Mouse (Mus musculus) embryonic fibroblast, embryonic 13.5 days (primary cell): ENCODE data around the gene C3ar1. TPM values are rescaled to one million over a fixed set of nuclear protein-coding genes. Genes with fewer than 3 reads are reported as not detected.

Experiments
- H3K27ac ChIP-seq: 2 replicates; pipeline ENCODE4 v1.5.1; 2012; ENCODE audit warnings: low read length, control low read depth, inconsistent platforms; ENCODE audit not compliant: insufficient read depth
- H3K4me1 ChIP-seq: 2 replicates; pipeline ENCODE4 v1.6.1; 2011; ENCODE audit warnings: low read length; ENCODE audit not compliant: control insufficient read depth, insufficient read depth
- H3K4me3 ChIP-seq: 2 replicates; pipeline ENCODE4 v1.5.1; 2011; ENCODE audit warnings: mild to moderate bottlenecking, control low read depth, low read length; ENCODE audit not compliant: insufficient read depth
- CTCF ChIP-seq: IDR thresholded peaks from 2 replicates; pipeline ENCODE4 v1.5.1; 2011; ENCODE audit warnings: mild to moderate bottlenecking, control low read depth, low read length, moderate library complexity, borderline replicate concordance; ENCODE audit not compliant: insufficient read depth
- POLR2A ChIP-seq: IDR thresholded peaks from 2 replicates; pipeline ENCODE4 v1.6.1; 2011; ENCODE audit warnings: low read depth, mild to moderate bottlenecking, control low read depth, low read length, moderate library complexity
- polyA plus RNA-seq: library from polyadenylated mRNA; stranded (reverse); fragments of >200 nt; gene quantifications from 2 replicates; pipeline ENCODE4 v1.2.4, GENCODE M21; 2011; ENCODE audit warnings: low read depth; ENCODE audit not compliant: missing spikeins, insufficient read length

Gene C3ar1
- polyA plus RNA-seq, 1 experiment = 2.3 TPM

- Histone ChIP-seq H3K4me1 (peaks cover 7% of the 10 kb centered on the region), H3K27ac (no peak overlapping the region), H3K4me3 (no peak overlapping the region)
- TF ChIP-seq POLR2A = no peak
- TF ChIP-seq CTCF = no peak
Observed at GRCm38 (mm10) chr6:122872800-122873199, 16.8 kb upstream of the C3ar1 start.

DNA sequence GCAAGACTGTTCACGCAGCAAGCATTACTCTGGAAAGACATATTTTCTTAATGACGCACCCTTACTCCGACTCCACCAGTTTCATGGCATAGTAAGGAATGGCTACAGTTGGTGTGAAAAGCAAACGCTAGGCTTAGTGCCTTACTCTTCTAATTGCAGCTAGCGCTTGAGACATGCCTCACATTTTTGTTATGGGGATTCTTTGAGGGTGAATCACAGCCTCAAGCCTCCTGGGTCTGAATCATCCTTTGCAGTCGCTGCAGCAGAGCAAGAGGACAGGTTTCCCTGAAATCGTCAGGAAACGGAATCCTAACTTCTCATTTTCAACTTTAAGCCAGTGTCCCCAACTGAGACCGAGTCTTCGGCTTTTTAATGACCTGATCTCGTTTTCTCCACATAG is 13.9 kb upstream of the C3ar1 start:
- Histone ChIP-seq H3K4me1 (peaks cover 7% of the 10 kb centered on the region), H3K4me3 (no peak overlapping the region), H3K27ac (peak overlapping the region; percentile 90)
- TF ChIP-seq CTCF (no peak), POLR2A (peak; percentile 7; the same call in 1 of the 2 replicates)

DNA sequence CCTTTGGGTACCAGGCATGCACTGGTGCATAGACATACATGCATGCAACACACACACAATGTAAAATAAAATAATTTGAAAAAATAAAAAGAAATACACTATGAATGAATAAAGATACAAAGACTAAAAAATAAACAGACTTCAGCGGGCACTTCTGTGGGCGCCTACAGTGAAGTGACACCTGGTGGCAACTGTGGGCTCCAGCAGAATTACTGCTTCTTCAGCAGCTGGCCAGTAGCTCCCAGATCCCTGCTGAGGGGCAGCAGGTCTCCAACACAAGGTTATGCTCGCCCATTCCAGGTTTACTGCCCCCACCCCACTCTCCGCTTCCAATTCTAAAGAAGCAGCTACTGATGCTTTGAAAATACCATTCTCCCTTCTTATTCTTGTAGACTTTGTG is 12.0 kb upstream of the C3ar1 start:
- TF ChIP-seq CTCF = no peak
- Histone ChIP-seq H3K4me3 (no peak overlapping the region), H3K27ac (no peak overlapping the region), H3K4me1 (peaks cover 7% of the 10 kb centered on the region)

- H3K27ac ChIP-seq = no peak overlapping the region
- TF ChIP-seq POLR2A (no peak), CTCF (no peak)
- H3K4me1 ChIP-seq = no peaks in the 10 kb centered on the region
- H3K4me3 ChIP-seq = no peak overlapping the region
Observed at GRCm38 (mm10) chr6:122862871-122863270, 6.9 kb upstream of the C3ar1 start.

DNA sequence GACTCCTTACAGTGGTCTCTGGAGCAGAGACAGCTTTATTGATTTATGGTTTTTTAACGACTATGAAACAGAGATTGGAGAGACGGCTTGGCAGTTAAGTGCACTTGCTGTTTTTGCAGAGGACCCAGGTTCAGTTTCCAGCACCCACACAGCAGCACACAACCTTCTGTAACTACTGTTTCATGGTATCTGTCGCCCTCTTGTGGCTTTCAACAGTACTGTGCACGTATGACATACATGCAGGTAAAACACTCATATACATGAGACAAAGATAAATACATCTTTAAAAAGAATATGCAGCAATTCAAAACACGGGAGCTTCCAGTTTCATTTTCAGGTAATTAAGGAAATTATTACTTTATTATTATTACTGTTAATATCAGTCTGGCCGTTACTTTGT is 6.5 kb upstream of the C3ar1 start:
- no peak for TF ChIP-seq CTCF
- no peak for TF ChIP-seq POLR2A
- Histone ChIP-seq H3K27ac (no peak overlapping the region), H3K4me1 (no peaks in the 10 kb centered on the region), H3K4me3 (no peak overlapping the region)

DNA sequence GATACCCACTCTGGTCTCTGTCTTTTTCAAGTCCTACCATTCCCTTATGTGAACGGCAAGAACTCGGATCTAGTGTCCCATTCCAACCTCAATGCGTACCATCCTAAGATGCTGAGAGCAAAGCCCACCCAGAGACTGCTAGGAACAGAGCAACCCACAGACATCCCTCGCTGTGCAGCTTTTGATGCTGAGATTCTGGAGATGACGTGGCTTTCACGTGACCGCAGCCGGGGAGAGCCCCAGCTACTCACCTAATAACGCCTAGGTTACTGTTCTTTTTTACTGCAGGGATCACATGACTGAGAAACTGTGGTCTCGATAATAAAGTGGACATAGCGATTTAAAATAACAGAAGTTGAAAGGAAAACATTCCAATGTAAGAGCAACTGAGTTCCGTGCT is 1.4 kb downstream of the C3ar1 start:
- H3K27ac ChIP-seq = no peak overlapping the region
- no peak overlapping the region for H3K4me3 ChIP-seq
- TF ChIP-seq POLR2A = no peak
- TF ChIP-seq CTCF = no peak
- H3K4me1 ChIP-seq = peaks cover 5% of the 10 kb centered on the region

DNA sequence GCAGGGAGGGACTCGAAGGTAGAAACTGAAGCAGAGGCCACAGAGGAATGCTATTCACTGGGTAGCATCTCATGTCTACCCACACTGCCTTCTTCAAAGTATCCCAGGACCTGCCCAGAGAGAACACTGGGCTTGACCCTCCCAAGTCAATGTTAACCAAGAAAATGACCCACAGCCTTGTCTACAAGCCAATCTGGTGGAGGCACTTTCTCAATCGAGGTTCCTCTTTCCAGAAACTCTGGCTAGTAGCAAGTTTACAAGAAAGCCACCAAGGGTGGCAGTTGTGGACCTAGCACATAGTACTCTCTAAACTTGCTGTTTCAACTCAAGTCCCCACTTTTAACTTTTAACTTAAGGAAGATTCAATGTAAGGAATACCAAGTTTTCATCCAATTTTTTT is 3.3 kb downstream of the C3ar1 start:
- Histone ChIP-seq H3K4me1 (peaks cover 5% of the 10 kb centered on the region), H3K27ac (no peak overlapping the region), H3K4me3 (no peak overlapping the region)
- TF ChIP-seq POLR2A (no peak), CTCF (no peak)

DNA sequence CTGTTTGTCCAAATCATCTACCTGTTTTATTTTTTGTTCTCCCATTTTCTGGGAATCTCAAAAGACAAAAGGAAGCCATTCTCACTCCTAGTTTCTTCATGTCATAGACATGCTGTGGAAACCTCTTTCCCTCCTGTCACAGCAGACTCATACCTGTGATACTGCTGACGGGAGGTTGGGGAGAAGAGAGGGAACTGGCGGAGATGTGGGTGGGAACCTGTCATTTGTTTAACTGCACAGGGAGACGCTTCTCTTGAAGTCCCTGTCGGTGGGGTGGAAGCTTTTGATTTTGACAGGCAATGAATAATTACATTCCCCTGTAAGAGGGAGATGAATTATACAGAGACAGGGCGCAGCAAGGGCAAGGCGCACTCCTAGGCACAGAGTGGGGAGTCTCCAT is 12.2 kb downstream of the C3ar1 start:
- Histone ChIP-seq H3K27ac (no peak overlapping the region), H3K4me3 (no peak overlapping the region), H3K4me1 (no peaks in the 10 kb centered on the region)
- TF ChIP-seq POLR2A (no peak), CTCF (no peak)

GRCm38 (mm10) chr6:122837539-122837938 is 18.4 kb downstream of the C3ar1 start:
- H3K4me3 ChIP-seq = no peak overlapping the region
- no peak overlapping the region for H3K27ac ChIP-seq
- H3K4me1 ChIP-seq = no peaks in the 10 kb centered on the region
- TF ChIP-seq POLR2A = no peak

DNA sequence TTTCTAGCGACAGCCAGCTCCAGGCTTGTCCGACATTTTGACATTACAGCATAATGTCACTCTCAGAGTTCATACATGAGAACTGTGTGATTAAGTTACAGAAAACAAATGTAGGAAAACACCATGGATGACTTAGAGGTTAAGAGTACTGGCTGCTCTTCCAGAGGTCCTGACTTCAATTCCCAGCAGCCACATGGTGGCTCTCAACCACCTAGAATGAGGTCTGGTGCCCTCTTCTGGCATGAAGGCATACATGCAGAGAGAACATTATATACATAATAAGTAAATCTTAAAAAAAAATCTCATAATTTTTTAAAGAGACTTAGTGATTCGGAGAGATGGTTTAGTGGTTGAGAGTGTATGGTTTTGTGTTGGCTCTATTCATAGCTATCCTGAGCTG is 19.0 kb downstream of the C3ar1 start:
- Histone ChIP-seq H3K27ac (no peak overlapping the region), H3K4me3 (no peak overlapping the region)
- TF ChIP-seq CTCF (no peak), POLR2A (no peak)

GRCm38 (mm10) chr6:122834365-122834764 is 21.6 kb downstream of the C3ar1 start:
- TF ChIP-seq POLR2A = no peak
- no peak for TF ChIP-seq CTCF
- no peak overlapping the region for H3K4me3 ChIP-seq
- no peak overlapping the region for H3K27ac ChIP-seq
- no peaks in the 10 kb centered on the region for H3K4me1 ChIP-seq

More for the DNA sequence above, 19.0 kb downstream of the C3ar1 start:
- no peaks in the 10 kb centered on the region for H3K4me1 ChIP-seq
